Mouse (Mus musculus) left cerebral cortex, adult 11 months (tissue): ENCODE results near the gene Tmem186.

Experiments
- DNase-seq: peaks from one replicate; pipeline ENCODE4 v3.0.0; 2022; ENCODE audit warnings: low spot score

Gene Tmem186

GRCm38 (mm10) chr16:8666452-8666851, 28.9 kb upstream of the Tmem186 start:
- DNase-seq, result no peak

- no peak for DNase-seq
Measured at GRCm38 (mm10) chr16:8665367-8665766, 27.9 kb upstream of the Tmem186 start.

- no peak for DNase-seq
Measured at GRCm38 (mm10) chr16:8663606-8664539, 26.4 kb upstream of the Tmem186 start.

- no peak for DNase-seq
Measured at GRCm38 (mm10) chr16:8663022-8663421, 25.5 kb upstream of the Tmem186 start.

- no peak for DNase-seq
Measured at GRCm38 (mm10) chr16:8658764-8659163, 21.3 kb upstream of the Tmem186 start.

- DNase-seq, result no peak
Measured at GRCm38 (mm10) chr16:8658349-8658748, 20.8 kb upstream of the Tmem186 start.

- no peak for DNase-seq
Measured at GRCm38 (mm10) chr16:8656256-8656655, 18.7 kb upstream of the Tmem186 start.

GRCm38 (mm10) chr16:8655599-8655998, 18.1 kb upstream of the Tmem186 start:
- DNase-seq, result no peak

GRCm38 (mm10) chr16:8655108-8655507, 17.6 kb upstream of the Tmem186 start:
- no peak for DNase-seq

GRCm38 (mm10) chr16:8650007-8650406, 12.5 kb upstream of the Tmem186 start:
- no peak for DNase-seq

- no peak for DNase-seq
Measured at GRCm38 (mm10) chr16:8645546-8645945, 8.0 kb upstream of the Tmem186 start.

- no peak for DNase-seq
Measured at GRCm38 (mm10) chr16:8643855-8644254, 6.3 kb upstream of the Tmem186 start.

- DNase-seq, result no peak
Measured at GRCm38 (mm10) chr16:8639466-8640191, 2.1 kb upstream of the Tmem186 start.

- DNase-seq, result no peak
Measured at GRCm38 (mm10) chr16:8638131-8638530, 619 bp upstream of the Tmem186 start.

GRCm38 (mm10) chr16:8636867-8637216, 670 bp downstream of the Tmem186 start:
- DNase-seq, result no peak

- no peak for DNase-seq
Measured at GRCm38 (mm10) chr16:8631428-8631827, 6.1 kb downstream of the Tmem186 start.

GRCm38 (mm10) chr16:8630419-8630818, 7.1 kb downstream of the Tmem186 start:
- DNase-seq, result no peak

GRCm38 (mm10) chr16:8620315-8621115, 17.0 kb downstream of the Tmem186 start:
- DNase-seq, result no peak

GRCm38 (mm10) chr16:8619659-8620314, 17.7 kb downstream of the Tmem186 start:
- no peak for DNase-seq

- DNase-seq, result no peak
Measured at GRCm38 (mm10) chr16:8613447-8613846, 24.1 kb downstream of the Tmem186 start.

GRCm38 (mm10) chr16:8613039-8613438, 24.5 kb downstream of the Tmem186 start:
- no peak for DNase-seq
